Mouse (Mus musculus) thymus, postnatal 25 days (tissue): Measurements from ENCODE around the gene Ube2e1.
A peak's percentile ranks its signal among the peaks of the same experiment; 100 is the strongest.
"Not testable (repeated sequence)": the region's sequence is repeated elsewhere in the genome, so short reads cannot be mapped to it uniquely, and the experiment has no call there.

Experiments
- DNase-seq: peaks from one replicate; pipeline ENCODE4 v3.0.0; 2022

Ube2e1 gene

GRCm38 (mm10) chr14:18240132-18240531, 91.5 kb downstream of the Ube2e1 start:
- DNase-seq, result no peak

GRCm38 (mm10) chr14:18238750-18239731, 92.6 kb downstream of the Ube2e1 start, which contains the start of gene Nr1d2:
Gene Nr1d2, minus strand, starts transcription at chr14:18239127.
- DNase-seq, result peak; percentile 97

GRCm38 (mm10) chr14:18238131-18238749, 93.4 kb downstream of the Ube2e1 start:
- peak; percentile 97 for DNase-seq

- DNase-seq, result no peak
Observed at GRCm38 (mm10) chr14:18237381-18237780, 94.3 kb downstream of the Ube2e1 start.

GRCm38 (mm10) chr14:18236496-18237235, 95.0 kb downstream of the Ube2e1 start:
- DNase-seq, result not testable (repeated sequence)

- no peak for DNase-seq
Observed at GRCm38 (mm10) chr14:18233981-18234960, 97.4 kb downstream of the Ube2e1 start.

GRCm38 (mm10) chr14:18233076-18233475, 98.6 kb downstream of the Ube2e1 start:
- no peak for DNase-seq
